Mouse (Mus musculus) CD8-positive naive resting alpha-beta T cell, adult 57 days (primary cell): Measurements from ENCODE around the gene Mtss1l. TPM values are rescaled to one million over a fixed set of nuclear protein-coding genes. Genes with fewer than 3 reads are reported as not detected.

ENCODE experiments used
- total RNA-seq: library from RNA; stranded (reverse); gene quantifications from one replicate; pipeline ENCODE4 v1.2.4, GENCODE M21; 2023

Mtss1l gene
- total RNA-seq = 3.3 TPM

GRCm38 (mm10) chr8:110720685-110721598, at the start of gene Mtss1l:
Gene Mtss1l (plus strand): TSS chr8:110721476.

Other genes with a start within 250 kb of the Mtss1l start
- 54.8 TPM for gene Vac14, start 102.9 kb upstream of the Mtss1l start, total RNA-seq
- gene Il34, start 84.4 kb downstream of the Mtss1l start, total RNA-seq = not detected
- 45.7 TPM for gene Cog4, start 125.1 kb downstream of the Mtss1l start, total RNA-seq
- gene Sf3b3, start 125.3 kb downstream of the Mtss1l start, total RNA-seq = 162 TPM
- gene Fuk, start 181.0 kb downstream of the Mtss1l start, total RNA-seq = 10.4 TPM
- gene St3gal2, start 198.4 kb downstream of the Mtss1l start, total RNA-seq = 3.1 TPM